Mouse (Mus musculus): ENCODE measurements around the gene Serpini2. TPM values are rescaled to one million over a fixed set of nuclear protein-coding genes. Genes with fewer than 3 reads are reported as not detected.

Serpini2 gene
- not detected in 2 replicates for polyA plus RNA-seq (2012; rRNA removed)

GRCm38 (mm10) chr3:75269978-75270377, at the start of gene Serpini2:
TSS of gene Serpini2 (minus strand) at chr3:75270078.

Other genes with a start within 250 kb of the Serpini2 start
- 0.30 and 0.49 TPM in 2 replicates for gene Zbbx, start 105.0 kb downstream of the Serpini2 start, polyA plus RNA-seq (2012; rRNA removed)
- 0.06 and 0.11 TPM in 2 replicates for gene Wdr49, start 212.1 kb upstream of the Serpini2 start, polyA plus RNA-seq (2012; rRNA removed)